Mouse (Mus musculus) frontal cortex, adult 2 months (tissue): ENCODE results near the gene Ppp2r5d. TPM values are rescaled to one million over a fixed set of nuclear protein-coding genes. Genes with fewer than 3 reads are reported as not detected.
A peak's percentile ranks its signal among the peaks of the same experiment; 100 is the strongest.

ENCODE experiments used
- DNase-seq, 2 experiments: peaks; one replicate each; pipeline ENCODE4 v3.0.0; 2022; ENCODE audit warnings: low spot score in 1 of 2; ENCODE audit errors: extremely low spot score in 1 of 2
- polyA plus RNA-seq: library from polyadenylated mRNA; depleted of rRNA; stranded (reverse); fragments of >200 nt; gene quantifications from 2 replicates; pipeline ENCODE4 v1.2.3, GENCODE M21; 2012; rRNA removed

Ppp2r5d gene
- polyA plus RNA-seq: 95.4 and 95.5 TPM in 2 replicates

GRCm38 (mm10) chr17:46704887-46705835, at the start of gene Ppp2r5d:
TSS of gene Ppp2r5d (minus strand) at chr17:46705111.
- DNase-seq: peak; percentile 98

GRCm38 (mm10) chr17:46751794-46752556, 47.1 kb upstream of the Ppp2r5d start, which contains the start of gene Cnpy3:
TSS of gene Cnpy3 (minus strand) at chr17:46752214.
- DNase-seq: peak; percentile 97 to 98

GRCm38 (mm10) chr17:46751056-46751793, 46.3 kb upstream of the Ppp2r5d start:
- peak in 1 of 2 experiments; percentile 64 for DNase-seq

GRCm38 (mm10) chr17:46750580-46750979, 45.7 kb upstream of the Ppp2r5d start:
- no peak for DNase-seq

GRCm38 (mm10) chr17:46749282-46749681, 44.4 kb upstream of the Ppp2r5d start:
- DNase-seq: no peak

GRCm38 (mm10) chr17:46747806-46748205, 42.9 kb upstream of the Ppp2r5d start:
- DNase-seq: no peak

- no peak for DNase-seq
These were observed 42.3 kb upstream of the Ppp2r5d start for GRCm38 (mm10) chr17:46747234-46747633.

GRCm38 (mm10) chr17:46745506-46745905, 40.6 kb upstream of the Ppp2r5d start:
- DNase-seq: no peak

- no peak for DNase-seq
These were observed 38.1 kb upstream of the Ppp2r5d start for GRCm38 (mm10) chr17:46742986-46743385.

- DNase-seq: no peak
These were observed 36.4 kb upstream of the Ppp2r5d start for GRCm38 (mm10) chr17:46741305-46741704.

GRCm38 (mm10) chr17:46736160-46736559, 31.2 kb upstream of the Ppp2r5d start:
- DNase-seq: peak in 1 of 2 experiments; percentile 43

GRCm38 (mm10) chr17:46735287-46735686, 30.4 kb upstream of the Ppp2r5d start:
- no peak for DNase-seq

- DNase-seq: no peak
These were observed 29.1 kb upstream of the Ppp2r5d start for GRCm38 (mm10) chr17:46734055-46734454.

GRCm38 (mm10) chr17:46728904-46729318, 24.0 kb upstream of the Ppp2r5d start, which contains the start of gene Gnmt:
TSS of gene Gnmt (minus strand) at chr17:46729168.
- DNase-seq: no peak

- DNase-seq: no peak
These were observed 23.6 kb upstream of the Ppp2r5d start for GRCm38 (mm10) chr17:46728496-46728895.

GRCm38 (mm10) chr17:46728021-46728420, 23.1 kb upstream of the Ppp2r5d start:
- no peak for DNase-seq

- DNase-seq: no peak
These were observed 22.4 kb upstream of the Ppp2r5d start for GRCm38 (mm10) chr17:46727271-46727670.

- no peak for DNase-seq
These were observed 21.1 kb upstream of the Ppp2r5d start for GRCm38 (mm10) chr17:46725731-46726645.

- no peak for DNase-seq
These were observed 20.4 kb upstream of the Ppp2r5d start for GRCm38 (mm10) chr17:46725273-46725672.
